Mouse (Mus musculus) 3T3-L1 (cell line): ENCODE measurements around the gene Lrrc55.

Experiments used
- DNase-seq: peaks from one replicate; pipeline ENCODE4 v3.0.0-alpha.2; 2015; ENCODE audit warnings: low read depth, low spot score

Lrrc55 gene

GRCm38 (mm10) chr2:85132204-85132603 lies 64.8 kb downstream of the Lrrc55 start:
- no peak for DNase-seq

- DNase-seq, result no peak
Observed at GRCm38 (mm10) chr2:85131724-85132123, 65.3 kb downstream of the Lrrc55 start.

DNA sequence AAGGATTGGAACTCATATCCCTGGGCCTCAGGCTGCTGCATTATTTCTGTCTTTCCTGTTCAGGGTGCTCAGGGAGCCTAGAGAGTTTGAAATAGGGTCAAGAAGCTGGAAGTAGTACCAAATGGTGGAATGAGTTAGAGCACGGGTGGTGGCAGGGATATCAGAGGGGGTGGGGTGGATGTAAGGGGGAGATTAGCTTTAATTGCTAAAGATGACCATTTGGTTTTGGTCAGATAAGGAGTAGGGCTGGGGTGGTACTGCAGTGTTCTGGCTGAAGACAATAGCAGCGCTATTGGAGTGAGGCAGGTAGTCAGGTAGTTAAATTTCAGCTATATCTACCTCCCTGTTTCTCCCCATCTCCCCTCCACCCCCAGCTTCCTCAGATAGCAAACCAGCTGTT lies 65.8 kb downstream of the Lrrc55 start:
- DNase-seq, result no peak

DNA sequence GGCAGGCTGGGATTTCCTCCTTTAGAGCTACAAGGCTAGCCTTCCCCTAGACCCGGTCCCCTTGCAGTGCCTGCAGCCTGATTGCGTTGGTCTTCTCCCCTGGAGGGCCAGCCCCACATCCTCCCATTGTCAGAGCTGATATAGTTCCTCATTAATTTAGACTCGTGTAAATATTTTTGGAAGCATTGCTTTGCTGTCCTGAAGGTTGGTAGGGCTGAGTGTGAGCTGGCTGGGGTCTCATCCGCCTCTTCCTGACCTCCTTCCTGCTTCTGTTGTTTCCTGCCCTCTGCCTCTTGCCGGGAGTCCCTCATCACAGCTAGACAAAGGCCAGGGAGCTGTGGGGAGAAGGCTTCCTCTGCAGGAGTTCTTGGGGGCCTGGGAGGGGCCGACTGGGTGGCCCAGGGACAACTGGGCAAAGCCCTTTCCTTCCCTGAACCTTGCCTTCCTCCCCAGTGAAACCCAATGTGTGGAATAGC lies 67.5 kb downstream of the Lrrc55 start:
- no peak for DNase-seq

DNA sequence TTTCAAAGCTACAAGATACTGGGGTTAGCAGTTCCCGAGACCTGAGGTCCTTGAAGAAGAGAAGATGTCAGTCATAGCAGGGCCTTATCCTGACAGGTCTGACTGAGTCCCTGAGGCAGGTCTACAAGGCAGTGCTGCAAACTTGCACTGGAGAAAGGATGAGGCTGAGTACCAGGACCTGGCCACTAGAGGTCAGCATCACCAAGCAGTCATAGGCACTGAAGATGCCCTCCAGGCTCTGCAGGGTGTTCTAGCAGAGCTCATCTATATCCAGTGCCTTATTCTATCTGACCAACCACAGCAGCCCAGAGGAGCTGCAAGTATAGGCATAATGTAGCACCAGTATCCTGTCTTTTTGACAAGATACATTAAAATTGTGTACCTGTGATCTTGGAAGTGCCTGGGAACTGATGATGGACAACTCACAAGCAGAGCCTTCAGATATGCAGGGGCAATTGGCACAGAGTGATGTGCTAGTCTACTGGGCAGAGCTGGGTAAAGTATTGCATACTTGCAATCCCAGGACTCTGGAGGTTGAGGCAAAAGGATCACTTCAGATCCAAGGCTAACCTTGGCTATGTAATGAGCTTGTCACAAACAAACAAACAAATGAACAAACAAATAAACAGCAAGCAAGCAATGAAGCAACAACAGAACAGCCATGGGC lies 73.0 kb downstream of the Lrrc55 start:
- DNase-seq, result peak; percentile 73

GRCm38 (mm10) chr2:85123187-85123868 lies 73.7 kb downstream of the Lrrc55 start:
- DNase-seq, result peak; percentile 74
